Mouse (Mus musculus) ZHBTc4 (cell line): Measurements from ENCODE around the gene Tas2r130.

Experiments used
- DNase-seq: peaks from one replicate; pipeline ENCODE4 v3.0.0-alpha.2; 2011; ENCODE audit warnings: low read depth, low spot score

Tas2r130 gene

DNA sequence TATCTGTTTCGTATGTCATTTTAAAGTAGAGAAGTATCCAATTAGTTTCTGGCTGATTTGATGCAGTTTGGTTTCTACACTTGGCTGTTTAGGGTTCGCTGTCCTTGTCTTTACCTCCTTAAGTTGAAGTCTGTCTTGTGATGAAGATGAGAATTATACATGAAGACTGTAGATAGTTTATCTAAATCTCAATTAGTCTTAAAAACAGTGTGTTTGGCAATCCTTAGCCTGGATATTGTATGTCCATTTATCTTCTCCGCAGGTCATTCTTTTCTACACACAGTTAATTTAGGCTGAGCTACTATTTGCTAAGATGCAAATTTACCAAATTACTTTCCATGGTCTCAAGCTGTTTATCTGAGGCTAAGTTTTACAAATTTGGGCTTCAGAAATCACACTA lies at the start of gene Tas2r130:
Gene Tas2r130 (minus strand): TSS at position 101 of the 400 bp plus-strand sequence.
- DNase-seq = no peak

DNA sequence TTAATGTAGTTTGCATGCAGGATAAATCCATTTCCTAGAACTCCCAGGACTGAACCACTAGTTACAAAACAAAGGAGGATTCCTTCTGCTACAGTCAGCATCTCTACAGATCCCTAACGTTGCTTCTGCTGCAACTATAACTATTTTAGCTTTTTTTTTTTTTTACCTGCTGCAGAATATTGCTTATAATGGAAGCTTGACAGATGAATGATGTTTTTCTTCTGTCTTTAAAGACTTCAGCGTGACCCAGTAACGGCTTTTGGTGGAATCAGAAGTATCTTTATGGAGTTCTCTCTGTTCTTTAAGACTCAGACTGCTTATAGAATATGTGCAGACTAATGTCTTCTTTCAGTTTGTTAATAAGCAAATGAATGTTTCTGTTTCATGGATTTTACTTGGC lies 48.1 kb upstream of the Tas2r130 start, which contains the start of gene Tas2r106:
Gene Tas2r106 (minus strand): TSS at position 101 of the 400 bp plus-strand sequence.
- DNase-seq = no peak

DNA sequence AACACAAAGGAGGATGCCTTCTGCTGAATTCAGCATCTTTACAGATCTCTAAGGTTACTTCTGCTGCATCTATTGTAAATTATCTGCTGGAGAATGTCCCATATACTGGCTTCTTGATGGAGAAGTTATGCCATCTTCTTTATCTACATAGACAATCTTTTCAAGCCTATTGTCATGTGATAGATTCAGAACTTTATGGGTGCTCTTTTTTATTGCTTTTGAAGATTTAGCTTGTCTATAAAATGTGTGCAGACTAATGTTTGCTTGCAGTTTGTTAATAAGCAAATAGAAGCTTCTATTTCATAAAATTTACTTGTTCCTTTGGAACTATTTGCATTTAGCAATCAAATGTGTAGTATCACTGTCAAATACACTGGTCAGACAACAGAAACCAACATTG lies 29.3 kb upstream of the Tas2r130 start, which contains the start of gene Tas2r107:
Gene Tas2r107 (minus strand): TSS at position 101 of the 400 bp plus-strand sequence.
- no peak for DNase-seq

DNA sequence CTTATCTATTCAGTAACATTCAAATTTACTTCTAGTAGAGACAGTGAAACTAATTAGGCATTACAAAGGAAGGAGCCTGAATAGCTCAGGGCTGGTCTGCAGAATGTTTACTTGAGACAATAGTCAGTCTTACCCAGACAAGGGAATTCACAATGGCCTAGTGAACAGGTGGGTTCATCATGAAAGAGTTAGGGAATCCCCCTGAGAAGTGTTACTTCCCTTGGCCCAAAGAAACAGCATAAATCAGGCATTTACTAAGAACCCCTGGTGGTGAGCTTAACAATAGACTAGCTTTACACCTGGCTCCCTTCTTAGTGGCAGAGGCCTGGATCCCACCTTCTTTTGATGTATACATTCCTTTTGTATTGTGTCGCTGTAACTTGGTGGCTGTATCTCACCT lies 20.8 kb downstream of the Tas2r130 start:
- peak; percentile 92 for DNase-seq

DNA sequence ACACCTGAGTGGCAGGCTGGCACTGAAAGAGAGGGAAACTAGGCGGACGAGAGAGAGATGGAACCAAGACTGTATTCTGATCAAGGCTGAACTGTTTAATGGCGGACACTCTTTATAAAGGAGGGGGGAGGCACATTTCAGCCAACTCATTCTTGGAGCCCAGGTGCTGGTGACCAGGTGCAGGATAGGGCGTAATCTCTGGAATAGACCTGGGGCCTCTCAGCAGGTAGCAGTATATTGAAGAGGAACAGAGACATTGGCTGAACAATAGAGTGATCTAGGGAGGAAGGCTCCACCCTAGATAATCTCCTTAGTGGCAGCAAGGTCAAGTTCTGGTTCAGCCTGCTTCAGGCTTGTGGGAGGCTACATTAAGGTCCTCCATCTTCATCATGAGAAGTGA lies 25.9 kb downstream of the Tas2r130 start:
- DNase-seq = peak; percentile 62
